Mouse (Mus musculus) cerebellum, adult 2 months (tissue): ENCODE data around the gene Ttf1.
"Not testable (repeated sequence)": the region's sequence is repeated elsewhere in the genome, so short reads cannot be mapped to it uniquely, and the experiment has no call there.

ENCODE experiments used
- CTCF ChIP-seq: fragments of 200-500 bp; IDR thresholded peaks from 2 replicates; pipeline ENCODE4 v1.5.1; 2011; ENCODE audit warnings: low read depth, mild to moderate bottlenecking, control low read depth, low read length, moderate library complexity, borderline replicate concordance; ENCODE audit not compliant: insufficient read depth
- POLR2A ChIP-seq: fragments of 200-500 bp; IDR thresholded peaks from 2 replicates; pipeline ENCODE4 v1.6.1; 2011; ENCODE audit warnings: low read length, control low read depth, borderline replicate concordance; ENCODE audit not compliant: insufficient read depth

DNA sequence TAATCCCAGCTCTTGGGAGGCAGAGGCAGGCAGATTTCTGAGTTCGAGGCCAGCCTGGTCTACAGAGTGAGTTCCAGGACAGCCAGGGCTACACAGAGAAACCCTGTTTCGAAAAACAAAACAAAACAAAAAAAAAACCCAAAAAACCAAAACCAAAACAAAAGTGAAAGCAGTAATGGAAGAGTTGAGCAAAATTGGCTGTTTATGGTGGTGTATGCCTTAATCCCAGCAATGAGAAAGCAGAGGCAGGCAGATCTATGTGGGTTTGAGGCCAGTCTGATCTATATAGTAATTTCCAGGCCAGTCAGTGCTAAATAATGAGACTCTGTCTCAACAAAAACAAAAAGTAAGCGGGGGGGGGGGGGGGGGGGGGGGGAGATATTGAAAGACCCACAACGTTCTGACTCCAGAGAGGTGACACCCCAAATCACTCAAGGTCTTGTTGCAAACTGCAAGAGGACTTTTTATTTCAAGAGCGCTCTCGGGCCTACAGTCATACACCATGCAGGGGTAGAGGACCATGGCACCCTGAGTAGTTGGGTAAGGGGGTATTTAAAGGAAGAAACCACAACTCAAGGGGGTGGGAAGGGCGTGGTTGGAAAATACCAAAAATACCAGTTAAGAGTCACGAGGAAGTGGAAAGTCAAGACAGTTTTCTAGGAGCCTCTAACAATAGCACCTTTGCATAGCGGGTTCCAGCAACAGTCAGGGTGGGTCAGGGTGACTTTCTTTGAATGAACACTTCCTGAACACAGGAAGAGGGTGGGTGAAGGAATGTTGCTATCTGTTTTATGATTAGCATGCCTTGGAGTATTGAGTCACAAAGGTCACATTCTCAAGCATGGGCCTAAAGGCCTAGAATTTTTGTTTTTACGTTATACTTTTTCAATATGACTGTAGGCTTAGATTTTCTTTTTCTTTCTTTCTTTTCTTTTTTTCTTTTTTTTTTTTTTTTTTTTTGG is 42.6 kb downstream of the Ttf1 start:
- TF ChIP-seq CTCF, POLR2A: not testable (repeated sequence)
